Comparison of ENCODE assay signal across 8 mouse cellular contexts in genomic region chr19:32466478-32466877, GRCm38 (mm10). TPM values are rescaled to one million over a fixed set of nuclear protein-coding genes. Genes with fewer than 3 reads are reported as not detected.
A peak's percentile ranks its signal among the peaks of the same experiment; 100 is the strongest.
DNase-seq lines count a peak whose midpoint lies in the region; ATAC-seq lines count a peak whose summit lies in the region.

Gene Rpl9-ps6, minus strand, starts transcription at chr19:32466578.

- DNase-seq in neural tube, embryonic 11.5 days (ENCODE audit: low spot score), result no peak
- DNase-seq in neural tube, embryonic 10.5 days (ENCODE audit: extremely low spot score, low spot score), result no peak
- DNase-seq in forebrain, embryonic 14.5 days (ENCODE audit: low spot score), result no peak
- no peak for DNase-seq in hindbrain, embryonic 11.5 days (ENCODE audit: low spot score)
- no peak for DNase-seq in liver, embryonic 13.5 days
- DNase-seq in spleen, adult 18-20 months, result no peak
- no peak for DNase-seq in kidney, adult 9 months
- no peak for DNase-seq in right cerebral cortex, postnatal 14 days

- H3K4me2 ChIP-seq in neural tube, embryonic 11.5 days (ENCODE audit: low read depth), result no peak within 1 kb of the TSS
- H3K4me2 ChIP-seq in forebrain, embryonic 14.5 days (ENCODE audit: low read length), result no peak within 1 kb of the TSS
- H3K4me2 ChIP-seq in hindbrain, embryonic 11.5 days (replicated peaks; ENCODE audit: low read depth, low read length), result no peak within 1 kb of the TSS
- H3K4me2 ChIP-seq in liver, embryonic 13.5 days, result no peak within 1 kb of the TSS

- H3K4me3 ChIP-seq in neural tube, embryonic 11.5 days (ENCODE audit: low read depth, low read length), result no peak within 1 kb of the TSS
- no peak within 1 kb of the TSS for H3K4me3 ChIP-seq in forebrain, embryonic 14.5 days (ENCODE audit: low read depth, low read length)
- H3K4me3 ChIP-seq in hindbrain, embryonic 11.5 days (ENCODE audit: low read depth, low read length), result no peak within 1 kb of the TSS
- H3K4me3 ChIP-seq in liver, embryonic 13.5 days (replicated peaks), result no peak within 1 kb of the TSS

- H3K27ac ChIP-seq in neural tube, embryonic 11.5 days (ENCODE audit: low read depth, low read length), result no peak within 1 kb of the TSS
- no peak within 1 kb of the TSS for H3K27ac ChIP-seq in forebrain, embryonic 14.5 days (ENCODE audit: low read depth, low read length)
- H3K27ac ChIP-seq in hindbrain, embryonic 11.5 days (ENCODE audit: low read depth, low read length), result no peak within 1 kb of the TSS
- no peak within 1 kb of the TSS for H3K27ac ChIP-seq in liver, embryonic 13.5 days

- ATAC-seq in neural tube, embryonic 11.5 days (ENCODE audit: insufficient read depth, low FRiP score, low TSS enrichment), result no peak
- ATAC-seq in forebrain, embryonic 14.5 days, result no peak
- ATAC-seq in hindbrain, embryonic 11.5 days (ENCODE audit: low FRiP score), result no peak
- ATAC-seq in liver, embryonic 13.5 days (ENCODE audit: low read depth), result no peak

- no peaks in the 10 kb centered on the region for H3K4me1 ChIP-seq in neural tube, embryonic 11.5 days (ENCODE audit: control insufficient read depth, insufficient read depth, low read length)
- H3K4me1 ChIP-seq in forebrain, embryonic 14.5 days (ENCODE audit: control insufficient read depth, insufficient read depth, low read length), result no peaks in the 10 kb centered on the region
- no peaks in the 10 kb centered on the region for H3K4me1 ChIP-seq in hindbrain, embryonic 11.5 days (replicated peaks; ENCODE audit: control insufficient read depth, insufficient read depth, low read length)
- H3K4me1 ChIP-seq in liver, embryonic 13.5 days (replicated peaks), result peaks cover 22% of the 10 kb centered on the region

- no peaks in the 10 kb centered on the region for H3K9me3 ChIP-seq in neural tube, embryonic 11.5 days (ENCODE audit: control insufficient read depth, low read length)
- no peaks in the 10 kb centered on the region for H3K9me3 ChIP-seq in forebrain, embryonic 14.5 days (replicated peaks; ENCODE audit: control insufficient read depth, low read length)
- H3K9me3 ChIP-seq in hindbrain, embryonic 11.5 days (ENCODE audit: control insufficient read depth, low read length), result no peaks in the 10 kb centered on the region
- no peaks in the 10 kb centered on the region for H3K9me3 ChIP-seq in liver, embryonic 13.5 days (replicated peaks)

- no peaks in the 10 kb centered on the region for H3K36me3 ChIP-seq in neural tube, embryonic 11.5 days (ENCODE audit: control insufficient read depth, insufficient read depth, low read length)
- no peaks in the 10 kb centered on the region for H3K36me3 ChIP-seq in forebrain, embryonic 14.5 days (ENCODE audit: control insufficient read depth, insufficient read depth, low read length)
- H3K36me3 ChIP-seq in hindbrain, embryonic 11.5 days (ENCODE audit: control insufficient read depth, insufficient read depth, low read length), result no peaks in the 10 kb centered on the region
- H3K36me3 ChIP-seq in liver, embryonic 13.5 days, result no peaks in the 10 kb centered on the region

- H3K9ac ChIP-seq in neural tube, embryonic 11.5 days (ENCODE audit: low read length), result no peak within 1 kb of the TSS
- no peak within 1 kb of the TSS for H3K9ac ChIP-seq in forebrain, embryonic 14.5 days (ENCODE audit: low read length)
- no peak within 1 kb of the TSS for H3K9ac ChIP-seq in hindbrain, embryonic 11.5 days (ENCODE audit: low read depth, low read length)
- peak within 1 kb of the TSS; percentile 9; the same call in 1 of the 2 replicates for H3K9ac ChIP-seq in liver, embryonic 13.5 days

- H3K27me3 ChIP-seq in neural tube, embryonic 11.5 days (ENCODE audit: control insufficient read depth, insufficient read depth, low read length), result no peaks in the 10 kb centered on the region
- H3K27me3 ChIP-seq in forebrain, embryonic 14.5 days (replicated peaks; ENCODE audit: control insufficient read depth, insufficient read depth, low read length), result no peaks in the 10 kb centered on the region
- H3K27me3 ChIP-seq in hindbrain, embryonic 11.5 days (ENCODE audit: control insufficient read depth, insufficient read depth, low read length), result no peaks in the 10 kb centered on the region
- H3K27me3 ChIP-seq in liver, embryonic 13.5 days, result no peaks in the 10 kb centered on the region

- 89% methylated on average over 5 of the region's 6 CpGs for WGBS in neural tube, embryonic 11.5 days
- 83% methylated on average over 5 of the region's 6 CpGs for WGBS in forebrain, embryonic 14.5 days
- 78% methylated on average over 5 of the region's 6 CpGs for WGBS in hindbrain, embryonic 11.5 days
- WGBS in liver, embryonic 13.5 days (ENCODE audit: insufficient replicate concordance), result 67% methylated on average over 6 of the region's 6 CpGs

RNA-seq across cellular contexts. Expression of gene Rpl9-ps6, which starts in this region (rescaled TPM):
- 97.9 and 104 TPM in 2 replicates for polyA plus RNA-seq in neural tube, embryonic 11.5 days (2014; fragmentation: Nextera tagmentation; extraction: Ambion mirVana)
- polyA plus RNA-seq in forebrain, embryonic 14.5 days (2014; fragmentation: Nextera tagmentation; extraction: Ambion mirVana), result 73.1 and 96.9 TPM in 2 replicates
- polyA plus RNA-seq in hindbrain, embryonic 11.5 days (2014; fragmentation: Nextera tagmentation; extraction: Ambion mirVana), result 76.8 and 85.8 TPM in 2 replicates
- 99.8 and 126 TPM in 2 replicates for polyA plus RNA-seq in liver, embryonic 13.5 days (2015; fragmentation: Nextera tagmentation; extraction: Ambion mirVana)
